Mouse (Mus musculus) thymus, postnatal 25 days (tissue): ENCODE measurements around the gene Pramel5.
"Not testable (repeated sequence)": the region's sequence is repeated elsewhere in the genome, so short reads cannot be mapped to it uniquely, and the experiment has no call there.

Experiments used
- DNase-seq: peaks from one replicate; pipeline ENCODE4 v3.0.0; 2022

Gene Pramel5

GRCm38 (mm10) chr4:144280388-144280787 lies at the start of gene Pramel5:
Gene Pramel5 (minus strand): TSS chr4:144280488.
- DNase-seq, result not testable (repeated sequence)

DNA sequence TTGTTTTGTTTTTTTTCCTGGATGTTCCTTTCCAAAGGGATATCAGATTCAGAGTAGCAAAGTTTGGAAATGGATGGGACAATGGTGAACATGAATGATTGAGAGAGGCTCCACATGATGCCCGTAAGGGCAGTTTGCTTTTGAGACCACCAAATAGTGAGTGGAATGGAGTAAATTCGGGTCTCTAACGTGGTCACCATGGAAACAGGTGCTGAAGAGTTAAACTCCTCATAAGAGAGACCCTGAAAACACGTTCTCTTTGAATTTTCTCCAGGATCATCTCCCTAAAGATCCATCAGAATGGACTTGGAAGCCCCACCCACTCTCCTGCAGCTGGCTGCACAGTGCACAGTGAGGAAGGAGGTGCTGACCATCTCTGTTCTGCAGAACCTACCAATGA lies 49.7 kb upstream of the Pramel5 start, which contains the start of gene Gm13128:
Gm13128 (plus strand) TSS at position 301 of the 400 bp plus-strand sequence.
- not testable (repeated sequence) for DNase-seq

DNA sequence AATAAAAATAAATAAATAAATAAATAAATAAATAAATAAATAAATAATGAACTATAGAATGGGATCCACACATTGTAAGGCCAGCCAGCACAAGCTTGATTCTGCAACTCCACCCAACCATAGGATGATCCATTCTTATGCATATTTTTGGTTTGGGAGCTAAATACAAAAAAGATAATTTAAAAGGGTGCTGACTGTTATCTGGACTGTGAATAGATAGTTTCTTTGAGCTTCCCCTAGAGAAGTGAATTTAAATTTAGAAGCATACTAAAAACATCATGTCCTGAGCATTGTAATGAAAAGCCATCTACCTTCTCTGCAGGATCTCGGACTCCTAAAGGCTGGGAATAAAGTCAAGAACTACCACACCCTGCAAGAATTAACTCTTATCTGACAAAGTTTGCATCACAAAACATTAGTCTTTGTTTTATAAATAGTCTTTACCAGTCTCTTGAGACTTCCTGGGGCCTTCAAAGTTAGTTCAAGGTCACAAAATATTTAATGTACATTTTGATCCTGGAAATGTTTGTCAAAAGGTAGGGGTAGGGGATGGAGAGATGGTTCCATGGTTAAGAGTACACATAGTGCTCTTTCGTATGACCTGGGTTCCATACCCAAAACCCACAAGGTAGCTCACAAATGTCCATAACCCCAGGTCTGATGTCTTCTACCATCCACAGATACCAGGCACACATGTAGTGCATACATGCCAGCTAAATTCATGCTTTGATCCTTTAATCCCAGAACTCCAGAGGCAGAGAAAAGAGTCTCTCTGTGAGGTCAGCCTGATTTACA lies 32.6 kb upstream of the Pramel5 start:
- not testable (repeated sequence) for DNase-seq

GRCm38 (mm10) chr4:144299414-144299813 lies 19.1 kb upstream of the Pramel5 start:
- DNase-seq, result not testable (repeated sequence)

- DNase-seq, result not testable (repeated sequence)
Measured at GRCm38 (mm10) chr4:144254768-144255167, 25.5 kb downstream of the Pramel5 start.
